Mouse (Mus musculus) right cerebral cortex, postnatal 10 days (tissue): ENCODE measurements around the gene Atxn2.

Experiments
- DNase-seq, 2 experiments: peaks; one replicate each; pipeline ENCODE4 v3.0.0; 2021; ENCODE audit warnings: low spot score in 2 of 2

The Atxn2 gene

DNA sequence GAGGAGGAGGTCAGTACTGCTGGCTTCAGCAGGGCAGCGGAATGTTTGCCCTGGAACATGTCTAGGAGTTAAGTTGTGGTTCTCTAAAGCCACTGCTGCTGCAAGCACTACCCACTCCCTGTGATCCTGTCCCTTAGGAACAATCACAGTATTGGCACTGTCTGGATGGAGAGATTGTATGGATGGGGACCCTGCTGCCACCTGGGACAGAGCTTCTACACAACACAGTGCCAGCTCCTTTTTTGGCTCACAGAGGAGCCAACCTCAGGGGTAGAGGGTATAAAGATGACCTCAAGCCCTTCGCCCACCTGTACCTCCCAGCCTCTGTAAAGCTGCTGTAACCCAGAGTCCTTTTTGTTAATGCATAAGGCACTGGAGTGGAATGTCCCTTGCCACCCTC lies 105.5 kb downstream of the Atxn2 start:
- no peak for DNase-seq

DNA sequence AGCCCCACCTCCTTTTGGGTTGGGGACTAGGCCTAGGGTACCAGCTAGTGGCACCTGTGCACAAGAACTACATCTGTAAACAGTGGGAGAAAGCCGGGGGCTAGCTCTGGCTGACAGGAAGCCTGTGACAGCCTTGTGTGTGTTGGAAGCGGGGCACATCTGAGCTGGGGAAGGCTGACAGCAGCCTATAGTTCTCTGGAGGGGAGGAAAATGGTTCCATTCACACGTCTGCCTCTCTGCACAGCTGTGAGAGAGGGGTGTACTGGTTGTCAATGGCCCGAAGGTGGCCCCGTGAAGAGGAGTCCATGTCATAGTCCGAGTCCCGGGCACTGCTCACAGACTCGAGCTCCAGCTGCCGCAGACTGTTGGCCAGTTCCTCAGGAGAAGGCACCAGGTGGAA lies 106.4 kb downstream of the Atxn2 start:
- DNase-seq, result no peak

DNA sequence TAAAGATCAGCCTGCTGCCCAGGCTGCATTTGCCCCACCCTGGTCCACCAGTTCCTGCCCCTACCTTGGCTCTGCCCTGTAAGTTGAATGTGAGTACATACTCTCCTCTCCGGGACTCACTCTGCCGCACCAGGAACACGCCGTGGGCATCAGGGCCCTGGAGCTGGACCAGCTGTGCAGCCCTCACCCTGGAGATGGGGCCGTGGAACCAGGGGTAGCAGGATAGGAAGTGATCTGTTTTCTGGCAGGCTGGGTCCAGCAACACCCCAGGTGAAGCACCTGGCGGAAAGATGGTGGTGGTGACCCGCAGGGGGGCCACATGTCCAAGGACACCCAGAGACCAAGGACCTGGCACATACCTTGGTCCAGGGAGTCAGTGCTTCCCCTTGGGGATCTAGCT lies 107.3 kb downstream of the Atxn2 start:
- DNase-seq, result no peak

DNA sequence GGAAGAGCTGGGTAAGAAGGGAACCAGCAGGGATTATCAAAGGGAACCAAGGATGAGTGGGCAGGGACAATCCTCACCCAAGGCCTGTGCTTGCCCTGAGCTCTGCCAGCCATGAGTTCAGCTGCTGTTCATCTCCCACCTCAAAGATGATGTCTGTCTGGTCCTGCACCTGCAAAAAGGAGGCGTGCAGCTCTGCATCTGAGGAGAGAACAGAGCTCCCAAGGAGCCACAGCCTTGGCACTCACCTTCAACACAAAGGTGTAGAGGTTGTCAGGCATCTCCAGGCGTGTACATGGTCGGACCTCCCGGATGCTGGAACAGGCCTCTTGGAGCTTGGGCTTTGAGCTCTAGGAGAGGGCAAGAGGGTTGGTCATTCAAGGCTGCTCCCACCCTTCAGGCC lies 107.7 kb downstream of the Atxn2 start:
- DNase-seq, result no peak

DNA sequence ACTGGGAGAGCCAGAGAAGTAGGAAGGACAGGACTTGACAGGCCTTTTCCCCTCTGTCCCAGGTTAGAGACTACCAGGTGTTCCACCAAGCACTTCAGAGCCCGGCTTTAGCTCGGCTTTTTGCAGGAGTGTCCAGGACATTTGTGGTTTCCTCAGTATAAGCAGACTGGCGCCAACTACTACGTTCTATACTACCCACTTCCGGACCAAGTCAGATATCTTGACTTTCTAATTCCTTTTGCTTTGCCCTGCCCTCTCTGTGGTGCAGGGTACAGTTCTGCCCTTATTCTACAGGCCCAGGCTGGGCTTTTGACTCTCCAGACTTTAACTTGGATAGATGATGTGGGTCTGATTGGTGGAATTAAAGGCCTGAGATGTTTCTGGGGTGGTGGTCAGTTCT lies 108.4 kb downstream of the Atxn2 start:
- DNase-seq, result no peak

DNA sequence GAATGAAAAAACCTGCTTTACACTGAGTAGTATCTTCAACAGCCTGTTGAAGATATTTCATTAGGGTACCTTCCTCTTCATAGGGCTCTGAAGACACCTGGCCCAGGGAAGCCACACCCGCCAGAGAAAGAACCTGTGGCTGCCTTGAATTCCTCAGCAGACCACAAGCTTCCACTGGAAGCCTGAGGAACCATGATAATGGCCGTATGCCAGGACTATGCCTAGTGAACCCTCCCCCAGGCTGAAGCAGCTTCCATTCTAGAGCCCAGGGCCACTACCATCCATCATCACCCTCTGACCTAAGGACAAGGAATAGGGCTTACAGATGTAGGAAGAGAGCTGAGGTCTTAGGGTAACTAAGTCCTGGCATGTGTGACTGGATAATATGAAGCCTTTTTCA lies 109.0 kb downstream of the Atxn2 start:
- no peak for DNase-seq

DNA sequence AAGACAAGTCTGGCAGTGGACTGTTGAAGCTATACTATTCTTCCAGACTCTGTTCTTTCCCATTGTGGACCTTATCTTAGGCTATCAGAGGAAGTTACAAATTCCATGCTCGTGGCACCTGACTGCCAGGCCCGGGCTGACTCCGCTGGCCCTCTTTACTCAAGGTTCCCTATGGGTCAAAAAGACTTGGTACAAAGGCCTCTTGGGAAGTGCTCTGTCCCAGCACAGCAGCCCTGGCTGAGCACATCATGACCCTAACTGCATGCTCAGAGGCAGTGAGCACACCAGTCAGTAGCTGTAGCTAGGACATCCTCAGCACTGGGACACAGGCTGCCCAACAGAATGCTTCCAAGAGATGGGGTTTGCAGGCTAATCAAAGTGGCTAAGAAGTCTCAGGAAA lies 109.5 kb downstream of the Atxn2 start:
- no peak for DNase-seq

DNA sequence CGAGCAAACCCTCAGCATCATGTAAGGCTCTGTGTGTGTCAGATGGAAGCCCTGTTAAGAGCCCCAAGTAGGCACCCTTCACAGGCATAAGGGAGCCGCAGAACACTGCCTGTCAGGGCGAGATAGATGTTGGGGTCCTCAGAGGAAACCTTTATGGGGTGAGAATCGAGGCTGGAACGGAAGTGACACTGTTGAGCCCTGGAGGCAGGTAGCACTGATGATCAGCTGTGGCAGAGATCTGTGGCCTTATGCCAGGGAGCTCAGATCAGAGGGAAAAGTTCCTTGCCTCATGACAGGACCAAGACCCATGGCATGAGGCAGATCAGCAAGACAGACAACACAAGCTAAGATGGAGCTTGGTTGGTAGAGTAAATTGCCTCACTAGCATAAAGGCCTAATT lies 110.0 kb downstream of the Atxn2 start:
- no peak for DNase-seq

DNA sequence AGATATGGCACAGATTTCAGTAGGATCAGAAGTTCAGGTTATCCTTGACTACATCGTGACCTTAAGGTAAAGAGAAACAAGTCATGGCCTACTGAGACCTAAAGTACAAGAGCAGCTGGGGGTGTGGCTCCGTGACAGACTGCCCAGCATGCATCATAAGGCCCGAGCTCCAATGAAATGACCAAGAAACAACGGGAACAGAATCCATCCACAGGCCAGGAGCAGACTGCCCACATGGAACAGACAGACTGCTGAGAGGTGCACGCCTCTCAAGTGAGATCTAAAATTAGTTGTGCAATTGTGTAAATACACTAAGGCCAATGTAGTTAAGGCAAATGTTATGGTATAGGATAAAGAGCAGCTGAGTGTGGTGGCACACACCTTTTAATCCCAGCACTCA lies 110.4 kb downstream of the Atxn2 start:
- no peak for DNase-seq

DNA sequence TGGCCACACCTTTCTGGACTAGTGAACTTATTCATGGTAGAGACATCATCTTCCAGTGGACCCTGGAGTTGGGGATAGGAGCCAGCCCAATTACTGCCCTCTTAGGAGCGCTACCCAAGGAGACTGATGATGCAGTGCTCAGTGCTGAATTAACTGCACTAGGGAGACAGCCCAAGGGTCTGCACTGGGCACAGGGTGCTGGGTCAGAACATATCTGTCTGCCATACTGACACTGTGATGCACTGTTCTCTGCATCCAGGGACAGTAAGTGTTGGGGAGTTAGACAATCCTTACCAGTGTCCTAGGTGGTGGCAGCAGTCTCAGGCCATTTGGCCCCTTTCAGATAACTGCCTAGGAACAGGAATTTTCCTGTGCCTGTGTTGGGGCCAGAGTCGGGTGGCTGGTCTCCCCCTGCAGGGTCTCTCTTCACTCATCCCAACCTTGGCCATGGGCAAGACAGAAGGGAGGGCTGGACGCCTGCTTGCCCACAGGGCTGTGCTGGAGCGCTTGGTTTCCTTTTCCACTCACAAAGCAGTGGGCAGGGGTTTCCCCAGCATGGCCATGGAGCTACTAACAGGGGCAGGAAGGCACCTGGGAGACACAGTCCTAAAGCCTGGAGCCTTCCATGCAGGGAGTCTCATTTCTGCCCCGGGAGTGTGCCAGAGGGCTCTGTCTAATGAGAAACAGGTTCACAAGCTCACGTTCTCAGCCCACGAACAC lies 111.8 kb downstream of the Atxn2 start:
- DNase-seq, result no peak

DNA sequence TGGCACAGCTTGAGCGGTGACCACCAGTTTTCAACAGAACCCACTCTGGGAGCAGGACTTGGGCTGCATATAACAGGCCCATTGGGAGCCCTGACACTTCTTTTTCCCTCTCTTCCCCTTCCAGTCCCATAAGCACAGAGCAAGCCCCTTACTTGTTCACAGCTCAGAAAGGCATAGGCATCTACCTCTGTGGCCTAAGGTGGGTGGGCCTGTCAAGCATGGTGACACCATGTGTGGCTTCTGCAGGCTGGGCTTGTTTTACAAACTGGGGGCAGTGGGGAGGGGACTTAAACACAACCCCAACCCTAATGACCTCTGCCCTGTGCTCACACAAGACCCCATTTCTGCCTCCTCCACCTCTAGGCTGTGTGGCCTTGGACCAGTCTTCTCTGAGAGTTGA lies 112.5 kb downstream of the Atxn2 start:
- DNase-seq, result no peak

DNA sequence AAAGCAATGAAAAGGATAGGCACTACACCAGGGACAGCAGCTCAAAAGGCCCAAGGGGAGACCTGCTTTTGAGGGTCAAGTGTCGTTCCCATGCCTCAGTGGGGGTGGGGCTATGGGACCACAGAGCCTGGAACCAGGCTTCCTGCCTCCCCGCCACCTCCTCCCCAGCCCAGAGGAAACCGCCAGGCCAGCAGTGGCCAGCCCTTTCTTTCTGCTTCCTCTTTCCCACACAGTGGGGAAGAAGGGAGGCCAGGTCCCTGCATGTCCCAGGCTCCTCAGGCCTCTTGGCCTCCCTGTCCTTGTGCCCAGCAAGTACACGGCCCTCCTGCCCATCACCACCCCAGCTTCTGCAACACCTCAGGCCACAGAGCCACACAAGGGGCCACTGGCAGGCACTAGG lies 113.0 kb downstream of the Atxn2 start:
- no peak for DNase-seq

DNA sequence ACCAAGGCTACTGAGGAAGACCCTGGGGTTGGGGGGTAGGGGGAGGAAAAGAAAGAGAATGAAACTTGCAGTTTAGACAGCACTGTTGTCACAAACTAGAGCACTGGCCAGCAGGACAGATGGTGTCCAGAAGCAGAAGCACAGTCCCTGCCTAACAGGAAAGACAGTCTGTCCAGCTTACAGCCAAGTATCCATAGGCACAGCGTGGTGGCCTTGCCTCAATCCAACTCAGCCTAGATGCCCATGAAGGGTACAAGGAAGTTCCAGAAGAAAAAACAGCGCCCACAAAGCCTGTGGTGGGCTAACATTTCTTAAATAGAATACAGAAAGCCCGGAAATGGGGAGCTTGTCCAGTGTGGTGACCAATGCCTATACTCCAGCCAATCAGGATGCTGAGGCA lies 114.5 kb downstream of the Atxn2 start:
- DNase-seq, result no peak

DNA sequence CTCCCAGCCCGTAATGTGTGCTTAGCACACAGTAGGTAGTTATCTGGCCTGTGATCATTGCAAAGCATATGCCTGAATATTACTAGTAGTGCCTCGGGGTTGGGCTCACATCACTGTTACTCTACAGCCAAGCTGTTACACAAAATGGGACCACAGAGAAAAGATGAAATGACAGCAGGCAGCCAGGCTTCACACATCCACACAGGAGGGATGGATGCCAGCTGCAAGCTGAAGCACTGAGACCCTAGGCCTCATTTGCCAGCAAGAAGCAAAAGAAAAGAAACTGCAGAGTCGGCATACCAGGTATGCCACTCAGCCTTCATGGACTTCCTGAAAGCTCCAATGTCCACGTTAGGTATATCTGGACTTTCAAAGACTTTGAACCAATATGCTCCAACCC lies 116.7 kb downstream of the Atxn2 start:
- DNase-seq, result no peak

DNA sequence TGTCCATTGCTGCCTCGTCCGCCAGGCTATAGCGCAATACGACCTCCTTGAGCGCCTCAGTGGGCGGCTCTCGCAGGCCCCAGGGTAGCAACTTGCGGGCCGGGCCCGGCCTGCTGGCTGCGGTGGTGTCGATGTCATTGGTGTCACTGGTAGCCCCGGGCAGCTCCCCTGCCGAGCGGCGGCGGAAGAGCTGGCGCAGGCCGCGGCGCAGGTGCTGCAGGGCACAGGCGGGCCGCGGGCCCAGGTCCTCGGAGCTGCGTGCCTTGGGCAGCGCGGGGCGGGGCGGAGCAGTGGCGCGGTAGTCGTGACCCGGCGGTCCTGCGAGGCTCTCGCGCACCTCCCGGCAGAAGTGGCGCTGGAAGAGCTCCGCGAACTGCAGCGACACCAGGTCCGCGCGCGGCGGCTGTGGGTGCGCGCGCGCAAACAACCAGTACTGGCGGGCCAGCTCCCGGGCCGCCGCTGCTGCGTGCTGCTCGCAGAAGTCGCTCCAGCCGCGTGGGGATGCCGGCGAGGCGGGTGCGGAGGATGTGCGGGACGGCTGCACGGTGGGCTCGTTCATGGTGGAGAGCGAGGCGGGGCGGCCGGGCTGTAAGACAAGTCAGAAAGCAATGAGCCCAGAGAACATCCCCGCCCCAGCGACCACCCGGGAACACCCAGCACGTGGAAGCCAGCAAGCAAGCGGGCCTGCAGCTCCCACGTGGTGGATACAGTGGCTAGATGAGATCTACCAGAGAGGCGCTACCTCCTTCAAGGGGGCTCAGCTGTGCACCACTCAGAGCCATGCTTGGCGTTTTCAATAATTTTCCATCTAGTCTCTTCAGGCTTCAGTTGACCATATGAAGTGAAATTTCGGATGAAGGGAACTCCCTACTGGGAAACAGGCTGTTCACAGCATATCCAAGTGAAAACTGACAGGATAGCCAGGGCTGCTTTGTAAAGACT lies 117.6 kb downstream of the Atxn2 start:
- no peak for DNase-seq

DNA sequence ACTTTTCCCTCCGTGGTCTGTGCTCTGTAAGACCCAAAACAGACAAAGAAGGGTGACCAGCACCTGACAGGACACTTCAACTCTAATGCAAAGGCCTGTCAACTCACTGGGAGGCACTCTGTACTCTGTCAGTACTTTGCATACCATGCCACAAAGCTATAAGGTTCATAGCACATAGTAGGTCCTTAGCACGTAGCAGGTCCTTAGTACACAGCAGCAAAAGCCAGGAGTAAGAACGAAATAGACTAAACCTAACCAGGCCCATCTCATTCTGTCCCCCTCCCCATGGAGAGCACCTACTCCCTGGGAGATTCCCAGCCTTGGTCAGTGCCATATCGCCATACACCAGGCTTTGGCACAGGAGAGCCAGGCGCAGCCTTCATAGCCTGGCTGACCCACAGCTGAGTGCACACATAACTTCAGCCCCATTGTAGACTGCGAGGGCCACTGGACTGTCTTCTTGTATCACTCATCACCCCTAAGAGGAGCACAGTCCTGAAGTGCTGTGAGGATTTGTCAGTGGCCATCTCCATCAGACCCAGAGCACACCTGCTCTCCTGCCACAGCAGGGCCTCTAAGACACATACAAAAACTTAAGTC lies 120.0 kb downstream of the Atxn2 start:
- DNase-seq, result no peak

DNA sequence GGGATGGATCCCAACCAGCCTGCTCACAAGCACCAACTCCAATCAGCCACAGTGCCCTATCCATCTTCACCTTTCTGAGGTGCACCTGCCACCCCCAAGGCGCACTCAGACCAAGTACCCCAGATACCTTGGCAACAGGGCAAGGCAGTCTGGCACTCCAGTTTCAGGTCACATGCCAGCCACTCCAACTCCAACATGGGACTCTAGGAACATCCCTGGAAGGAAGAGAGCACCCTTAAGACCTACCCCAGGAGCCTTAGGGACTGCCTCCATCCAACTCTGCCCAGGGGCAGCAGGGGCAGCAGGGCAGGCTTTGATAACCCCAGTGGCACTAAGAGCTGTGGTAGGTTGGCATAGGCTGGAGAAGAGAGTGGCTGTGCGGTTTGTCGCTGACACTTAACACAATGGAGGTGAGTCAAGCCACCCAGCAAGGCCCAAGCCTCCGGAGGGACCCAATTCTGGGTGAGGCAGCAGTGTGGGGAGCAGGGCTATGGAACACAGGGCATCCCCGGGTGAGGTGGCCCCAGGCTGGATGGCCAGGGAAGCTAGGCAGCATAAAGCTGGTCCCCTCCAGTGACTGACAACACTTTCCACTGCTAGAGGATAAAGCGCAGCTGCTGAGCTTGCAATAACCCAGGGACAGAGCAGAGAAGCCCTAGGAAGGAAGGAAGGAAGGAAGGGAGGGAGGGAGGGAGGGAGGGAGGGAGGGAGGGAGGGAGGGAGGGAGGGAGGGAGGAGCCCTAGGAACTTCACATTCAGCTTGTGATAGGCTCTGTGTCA lies 121.4 kb downstream of the Atxn2 start:
- no peak for DNase-seq

DNA sequence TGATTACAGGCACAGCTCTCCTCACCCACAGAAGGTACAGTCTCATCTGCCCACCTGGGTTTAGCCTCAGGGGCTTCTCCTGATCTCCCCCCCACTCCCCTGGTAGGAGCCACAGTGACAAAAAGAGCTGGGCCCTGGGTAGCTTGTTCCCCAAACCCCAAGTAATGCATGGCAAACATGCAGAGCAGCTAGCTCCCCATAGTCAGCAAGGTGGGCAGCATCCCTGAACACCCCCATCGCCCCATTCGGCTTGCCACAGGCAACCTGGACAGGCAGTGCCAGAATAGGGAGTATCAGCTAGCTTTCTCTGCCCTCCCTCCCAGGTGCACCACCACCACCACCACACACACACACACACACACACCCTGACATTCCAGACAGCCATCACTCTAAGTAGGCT lies 122.0 kb downstream of the Atxn2 start:
- DNase-seq, result no peak

DNA sequence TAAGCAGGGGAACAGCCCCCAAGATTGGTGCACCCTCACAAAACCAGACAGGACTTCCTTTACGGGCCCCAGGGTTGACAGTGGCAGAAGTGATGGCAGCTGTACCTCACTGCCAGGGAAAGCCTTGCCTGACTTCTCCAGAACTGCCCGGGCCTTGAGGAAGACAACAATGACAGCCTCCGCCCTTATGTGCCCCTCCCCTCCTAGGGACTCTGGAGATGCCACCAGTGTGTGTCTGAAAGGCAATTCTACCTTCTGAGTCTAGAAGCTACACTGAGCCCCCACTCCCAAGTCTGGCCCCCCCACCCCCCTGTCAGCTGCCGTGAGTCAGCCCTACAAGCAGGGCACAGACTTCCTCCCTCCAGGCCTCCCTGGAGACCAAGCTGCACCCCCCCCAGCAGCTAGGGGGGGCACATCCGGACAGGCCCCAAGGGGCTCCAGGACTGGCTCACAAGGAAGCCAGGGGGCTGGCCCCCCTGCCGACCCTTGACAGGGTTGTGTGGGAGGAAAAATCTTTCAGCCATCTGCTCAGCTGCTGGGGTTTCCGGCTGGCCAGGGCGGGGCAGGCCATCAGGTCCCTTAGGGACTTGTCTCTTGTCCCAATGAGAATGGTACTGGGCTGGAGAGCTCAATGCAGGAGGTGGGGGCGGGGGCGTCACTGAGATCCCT lies 122.6 kb downstream of the Atxn2 start:
- DNase-seq, result no peak

DNA sequence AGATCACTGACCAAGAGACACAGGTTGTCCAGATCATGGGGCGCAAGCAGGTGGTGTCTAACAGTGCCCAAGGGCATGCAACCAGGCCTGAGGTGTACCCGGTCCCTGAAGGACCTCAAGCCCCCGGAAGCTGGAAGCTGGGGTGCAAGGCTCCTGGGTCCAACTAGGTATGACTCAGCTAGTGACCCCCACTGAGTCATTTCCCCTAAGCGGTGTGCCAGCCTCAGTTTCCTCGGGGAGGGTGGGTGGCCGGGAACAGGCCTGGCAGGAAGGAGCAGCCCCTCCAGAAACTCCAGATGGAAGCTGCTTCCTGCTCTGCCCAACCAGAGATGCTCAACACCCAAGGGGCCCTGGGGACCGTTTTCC lies 123.1 kb downstream of the Atxn2 start:
- DNase-seq, result no peak

DNA sequence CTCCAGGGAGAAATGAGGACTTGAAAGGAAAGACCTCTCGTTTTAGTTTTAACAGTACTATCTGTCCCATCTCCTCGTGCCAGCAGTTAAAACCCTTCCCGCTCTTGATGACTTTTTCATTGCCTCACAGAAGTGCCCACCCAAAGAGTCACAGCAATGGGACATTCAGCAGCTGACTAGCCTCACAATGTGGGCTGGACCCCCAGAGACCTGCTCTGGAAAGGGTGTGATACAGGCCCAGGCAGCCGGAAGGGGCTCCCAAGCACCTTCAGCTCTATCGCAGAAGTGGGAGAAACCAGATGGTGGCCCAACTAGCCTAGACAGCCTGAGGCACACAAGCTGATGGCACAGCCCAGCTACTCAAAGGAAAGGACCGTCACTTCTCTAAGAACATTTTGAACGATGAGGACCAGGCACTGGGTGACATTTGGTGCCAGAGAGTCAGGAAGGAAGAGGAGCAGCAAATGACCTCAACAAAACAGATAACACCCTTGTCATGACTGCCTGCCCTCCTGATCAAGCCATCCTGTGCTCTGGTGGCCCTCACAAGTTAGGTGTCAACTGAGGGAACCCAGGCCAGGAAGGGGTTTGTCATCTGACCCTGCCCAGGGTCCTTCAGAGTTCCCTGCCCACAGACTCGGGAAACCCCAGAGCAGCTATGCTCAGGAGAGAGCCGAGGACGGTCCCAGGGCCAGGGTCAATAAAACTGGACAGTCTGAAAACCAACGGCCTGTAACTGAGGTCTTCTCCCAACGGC lies 124.0 kb downstream of the Atxn2 start:
- no peak for DNase-seq
